Mouse (Mus musculus): Measurements from ENCODE around the gene Npc1l1. TPM values are rescaled to one million over a fixed set of nuclear protein-coding genes. Genes with fewer than 3 reads are reported as not detected.

The Npc1l1 gene
- polyA plus RNA-seq, 1 experiment from 2014 or later: not detected

DNA sequence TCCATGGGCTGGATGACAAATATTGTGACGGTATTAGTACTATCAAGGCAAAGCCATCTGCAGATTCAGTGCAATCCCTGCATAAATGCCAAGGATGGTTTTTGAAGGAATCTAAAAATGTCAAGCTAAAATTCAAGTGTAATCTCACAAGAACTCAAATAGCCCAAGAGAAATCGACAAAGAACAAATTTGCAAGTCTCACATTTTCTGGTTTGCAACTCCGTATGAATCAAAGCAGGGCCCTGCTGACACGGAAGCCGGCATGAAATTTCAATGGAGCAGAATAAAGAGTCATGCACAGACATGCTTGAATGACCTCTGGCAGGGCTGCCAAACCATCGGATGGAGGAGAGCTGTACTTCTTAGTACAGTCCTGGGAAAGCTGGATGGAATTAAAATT, 10.0 kb downstream of the Npc1l1 start:
- H3K9me3 ChIP-seq (replicated peaks; ENCODE audit: control insufficient read depth, low read length): no peaks in the 10 kb centered on the region
- WGBS (ENCODE audit: insufficient replicate concordance): 83% methylated on average over 6 of the region's 6 CpGs

DNA sequence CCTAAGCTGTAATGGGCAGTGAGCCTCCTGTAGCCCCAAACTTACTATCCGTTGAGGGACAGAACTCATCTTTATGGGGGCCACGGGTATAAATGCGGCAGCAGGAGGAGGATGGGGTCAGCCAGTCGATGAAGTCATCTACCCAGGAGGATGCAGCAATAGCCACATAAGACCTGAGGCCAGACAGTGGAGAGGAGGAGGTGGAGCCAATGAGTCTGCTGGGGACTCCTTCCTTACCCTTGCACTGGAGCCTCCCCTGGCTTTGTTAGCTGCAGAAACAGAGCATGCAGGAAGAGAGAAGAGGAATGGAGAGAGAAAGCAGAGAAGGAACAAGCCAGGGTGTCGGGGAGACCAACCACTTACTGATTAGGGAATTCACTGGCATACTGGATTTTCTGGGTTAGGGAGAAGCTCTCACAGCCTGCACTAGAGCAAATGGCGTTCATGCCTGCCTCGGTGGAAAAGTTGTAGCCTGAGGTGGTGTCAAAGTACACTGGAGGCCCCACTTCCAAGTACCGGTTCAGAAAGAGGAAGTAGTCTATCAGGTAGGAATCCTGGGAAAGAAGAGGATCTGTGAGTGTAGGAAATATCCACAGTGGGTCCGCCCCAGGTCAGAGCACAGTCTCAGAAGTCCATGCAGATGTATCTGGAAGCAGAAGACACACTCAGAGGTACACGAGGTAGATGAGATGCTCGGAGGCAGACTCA, 11.6 kb downstream of the Npc1l1 start:
- Histone ChIP-seq H3K4me1 (ENCODE audit: control insufficient read depth, insufficient read depth, low read length) (no peaks in the 10 kb centered on the region), H3K4me2 (no peak overlapping the region), H3K4me3 (ENCODE audit: low read depth, low read length) (no peak overlapping the region), H3K36me3 (ENCODE audit: control insufficient read depth, insufficient read depth, low read length) (no peaks in the 10 kb centered on the region), H3K27me3 (ENCODE audit: control insufficient read depth, insufficient read depth, low read length) (no peaks in the 10 kb centered on the region), H3K9me3 (replicated peaks; ENCODE audit: control insufficient read depth, low read length) (no peaks in the 10 kb centered on the region), H3K27ac (ENCODE audit: low read depth, low read length) (no peak overlapping the region), H3K9ac (ENCODE audit: low read depth, low read length) (no peak overlapping the region)
- 66% methylated on average over 11 of the region's 11 CpGs for WGBS (ENCODE audit: insufficient replicate concordance)
- ATAC-seq (replicated peaks; ENCODE audit: insufficient number of reproducible peaks, low FRiP score, low TSS enrichment): no peak

More for the DNA sequence above, 10.0 kb downstream of the Npc1l1 start:
- Histone ChIP-seq H3K27me3 (ENCODE audit: control insufficient read depth, insufficient read depth, low read length) (no peaks in the 10 kb centered on the region), H3K4me1 (ENCODE audit: control insufficient read depth, insufficient read depth, low read length) (no peaks in the 10 kb centered on the region), H3K36me3 (ENCODE audit: control insufficient read depth, insufficient read depth, low read length) (no peaks in the 10 kb centered on the region), H3K4me3 (ENCODE audit: low read depth, low read length) (no peak overlapping the region), H3K9ac (ENCODE audit: low read depth, low read length) (no peak overlapping the region), H3K27ac (ENCODE audit: low read depth, low read length) (no peak overlapping the region), H3K4me2 (no peak overlapping the region)
- ATAC-seq (replicated peaks; ENCODE audit: insufficient number of reproducible peaks, low FRiP score, low TSS enrichment): no peak

DNA sequence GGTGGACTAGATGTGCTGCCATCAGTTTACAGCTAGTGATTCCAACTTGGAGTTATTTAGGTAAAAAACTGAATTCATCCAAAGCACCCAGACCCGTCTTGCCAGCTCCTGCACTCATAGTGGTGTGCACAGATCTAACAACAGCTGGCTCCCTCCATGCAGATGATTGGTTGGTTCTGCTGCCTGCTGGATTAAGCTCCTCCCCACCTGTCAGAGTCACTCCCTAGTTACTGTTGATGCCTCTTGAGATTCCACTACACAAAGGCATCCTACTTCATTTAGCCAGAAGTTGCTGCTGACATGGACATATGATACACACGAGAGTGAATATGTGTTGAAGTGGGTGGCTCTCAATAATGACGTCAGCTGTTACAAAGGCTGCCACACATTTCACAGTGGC, 13.1 kb downstream of the Npc1l1 start:
- Histone ChIP-seq H3K27me3 (ENCODE audit: control insufficient read depth, insufficient read depth, low read length) (no peaks in the 10 kb centered on the region), H3K9ac (ENCODE audit: low read depth, low read length) (no peak overlapping the region), H3K4me2 (no peak overlapping the region), H3K9me3 (replicated peaks; ENCODE audit: control insufficient read depth, low read length) (no peaks in the 10 kb centered on the region), H3K4me1 (ENCODE audit: control insufficient read depth, insufficient read depth, low read length) (no peaks in the 10 kb centered on the region), H3K4me3 (ENCODE audit: low read depth, low read length) (no peak overlapping the region), H3K36me3 (ENCODE audit: control insufficient read depth, insufficient read depth, low read length) (no peaks in the 10 kb centered on the region), H3K27ac (ENCODE audit: low read depth, low read length) (no peak overlapping the region)
- 38% methylated on average over 3 of the region's 3 CpGs for WGBS (ENCODE audit: insufficient replicate concordance)
- no peak; the same call in 1 of the 2 replicates for ATAC-seq (replicated peaks; ENCODE audit: insufficient number of reproducible peaks, low FRiP score, low TSS enrichment)

DNA sequence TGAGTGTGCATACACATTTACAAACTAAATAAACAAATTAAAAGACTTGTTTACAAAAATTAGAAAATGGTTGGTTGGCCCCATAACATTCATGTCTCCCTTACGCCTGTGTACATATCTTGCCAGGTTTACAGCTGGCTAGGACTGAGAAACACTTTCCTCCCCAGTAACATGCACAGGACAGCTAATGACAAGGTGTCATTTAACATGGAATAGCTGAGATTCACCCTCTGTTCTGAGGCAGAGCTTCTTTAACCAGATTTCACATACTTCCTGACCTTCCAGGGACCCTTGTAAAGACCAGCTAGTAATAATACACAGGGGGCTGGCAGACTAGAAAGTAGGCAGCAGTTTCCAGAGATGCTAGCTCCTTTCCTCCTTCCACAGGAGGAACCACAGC, 21.8 kb downstream of the Npc1l1 start:
- H3K4me1 ChIP-seq (ENCODE audit: control insufficient read depth, insufficient read depth, low read length): no peaks in the 10 kb centered on the region
- H3K27ac ChIP-seq (ENCODE audit: low read depth, low read length): no peak overlapping the region
- WGBS (ENCODE audit: insufficient replicate concordance): 77% methylated on average over 1 of the region's 1 CpGs

DNA sequence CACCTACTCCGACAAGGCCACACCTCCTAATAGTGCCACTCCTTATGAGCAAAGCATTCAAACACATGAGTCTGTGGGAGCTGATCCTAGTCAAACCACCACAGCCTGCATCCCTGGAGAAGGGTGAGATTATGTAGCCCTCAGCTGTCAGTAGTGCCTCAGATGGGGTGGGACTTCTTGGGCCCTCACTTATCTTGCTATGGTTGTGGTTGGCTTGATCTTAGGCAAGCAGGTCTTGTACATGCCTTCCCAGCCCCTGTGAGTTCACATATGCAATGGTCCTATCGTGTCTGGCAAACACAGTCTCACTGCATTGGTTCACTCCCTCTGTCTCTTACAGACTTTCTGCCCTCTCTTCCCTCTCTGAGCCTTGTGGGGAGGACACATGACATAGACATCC, 22.9 kb downstream of the Npc1l1 start:
- Histone ChIP-seq H3K36me3 (ENCODE audit: control insufficient read depth, insufficient read depth, low read length) (no peaks in the 10 kb centered on the region), H3K27ac (ENCODE audit: low read depth, low read length) (no peak overlapping the region), H3K9me3 (replicated peaks; ENCODE audit: control insufficient read depth, low read length) (no peaks in the 10 kb centered on the region), H3K9ac (ENCODE audit: low read depth, low read length) (no peak overlapping the region), H3K4me2 (no peak overlapping the region), H3K4me1 (ENCODE audit: control insufficient read depth, insufficient read depth, low read length) (no peaks in the 10 kb centered on the region), H3K27me3 (ENCODE audit: control insufficient read depth, insufficient read depth, low read length) (no peaks in the 10 kb centered on the region), H3K4me3 (ENCODE audit: low read depth, low read length) (no peak overlapping the region)
- 81% methylated on average over 2 of the region's 2 CpGs for WGBS (ENCODE audit: insufficient replicate concordance)
- ATAC-seq (replicated peaks; ENCODE audit: insufficient number of reproducible peaks, low FRiP score, low TSS enrichment): no peak

More for the DNA sequence above, 21.8 kb downstream of the Npc1l1 start:
- no peaks in the 10 kb centered on the region for H3K9me3 ChIP-seq (replicated peaks; ENCODE audit: control insufficient read depth, low read length)
- no peak for ATAC-seq (replicated peaks; ENCODE audit: insufficient number of reproducible peaks, low FRiP score, low TSS enrichment)
- no peak overlapping the region for H3K4me2 ChIP-seq
- no peak overlapping the region for H3K4me3 ChIP-seq (ENCODE audit: low read depth, low read length)
- H3K27me3 ChIP-seq (ENCODE audit: control insufficient read depth, insufficient read depth, low read length): no peaks in the 10 kb centered on the region
- H3K36me3 ChIP-seq (ENCODE audit: control insufficient read depth, insufficient read depth, low read length): no peaks in the 10 kb centered on the region
- no peak overlapping the region for H3K9ac ChIP-seq (ENCODE audit: low read depth, low read length)

DNA sequence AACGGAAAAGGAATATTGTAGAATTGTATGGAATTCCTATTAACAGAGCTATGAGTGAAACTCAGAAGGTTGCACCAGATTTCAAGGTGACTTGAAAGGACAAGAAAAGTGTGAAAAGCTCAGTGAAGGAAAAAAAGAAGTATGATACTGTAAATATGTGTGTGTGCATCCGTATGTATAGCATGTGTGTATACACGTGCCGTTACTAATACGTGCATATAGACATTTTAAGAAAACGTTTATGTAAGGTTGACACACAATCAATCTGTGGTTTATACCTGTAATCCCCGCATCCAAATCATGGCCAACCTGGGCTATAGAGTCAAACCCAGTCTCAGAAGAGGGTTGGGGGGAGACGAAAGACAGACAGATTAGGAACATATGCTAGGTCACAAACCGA, 29.4 kb downstream of the Npc1l1 start:
- H3K27ac ChIP-seq (ENCODE audit: low read depth, low read length): peak overlapping the region; percentile 90
- peak overlapping the region; percentile 96 for H3K4me2 ChIP-seq
- H3K36me3 ChIP-seq (ENCODE audit: control insufficient read depth, insufficient read depth, low read length): no peaks in the 10 kb centered on the region
- 21% methylated on average over 9 of the region's 9 CpGs for WGBS (ENCODE audit: insufficient replicate concordance)
- peak overlapping the region; percentile 90 for H3K9ac ChIP-seq (ENCODE audit: low read depth, low read length)
- H3K4me3 ChIP-seq (ENCODE audit: low read depth, low read length): peak overlapping the region; percentile 97
- peaks cover 14% of the 10 kb centered on the region for H3K4me1 ChIP-seq (ENCODE audit: control insufficient read depth, insufficient read depth, low read length)
- no peaks in the 10 kb centered on the region for H3K9me3 ChIP-seq (replicated peaks; ENCODE audit: control insufficient read depth, low read length)
- ATAC-seq (replicated peaks; ENCODE audit: insufficient number of reproducible peaks, low FRiP score, low TSS enrichment): no peak
- H3K27me3 ChIP-seq (ENCODE audit: control insufficient read depth, insufficient read depth, low read length): no peaks in the 10 kb centered on the region

DNA sequence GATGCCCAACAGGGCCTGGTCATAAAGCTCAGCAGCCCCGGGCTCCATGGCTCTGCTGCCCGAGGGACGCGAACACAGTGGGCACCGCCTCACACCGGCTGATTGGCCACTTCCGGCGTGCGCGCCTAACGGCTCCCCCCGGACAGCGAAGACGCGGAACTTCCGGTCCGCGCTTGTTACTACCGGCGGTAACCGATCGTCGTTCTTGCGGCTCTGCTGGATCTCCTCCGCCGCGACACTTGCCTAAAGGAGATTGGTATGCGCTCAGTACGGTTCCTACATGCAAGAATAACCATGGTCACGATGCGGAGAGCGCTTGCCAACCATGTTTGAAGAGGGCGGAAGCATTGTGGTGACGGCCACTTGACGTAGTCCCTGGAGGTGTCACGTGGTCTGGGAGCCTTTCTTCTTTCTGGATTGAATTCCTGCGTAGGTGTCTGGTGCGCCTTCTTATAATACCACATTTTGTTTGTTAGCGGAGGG, 29.8 kb downstream of the Npc1l1 start, which contains the start of gene Nudcd3:
Nudcd3 (minus strand) TSS at position 329 of the 483 bp plus-strand sequence.
- Histone ChIP-seq H3K9ac (ENCODE audit: low read depth, low read length) (peak within 1 kb of the TSS; percentile 90), H3K4me3 (ENCODE audit: low read depth, low read length) (peak within 1 kb of the TSS; percentile 97), H3K27me3 (ENCODE audit: control insufficient read depth, insufficient read depth, low read length) (no peaks in the 10 kb centered on the region), H3K9me3 (replicated peaks; ENCODE audit: control insufficient read depth, low read length) (no peaks in the 10 kb centered on the region), H3K36me3 (ENCODE audit: control insufficient read depth, insufficient read depth, low read length) (no peaks in the 10 kb centered on the region), H3K4me1 (ENCODE audit: control insufficient read depth, insufficient read depth, low read length) (peaks cover 14% of the 10 kb centered on the region), H3K4me2 (peak within 1 kb of the TSS; percentile 96), H3K27ac (ENCODE audit: low read depth, low read length) (peak within 1 kb of the TSS; percentile 90)
- WGBS (ENCODE audit: insufficient replicate concordance): 1% methylated on average over 39 of the region's 39 CpGs
- peak; percentile 94 for ATAC-seq (replicated peaks; ENCODE audit: insufficient number of reproducible peaks, low FRiP score, low TSS enrichment)

DNA sequence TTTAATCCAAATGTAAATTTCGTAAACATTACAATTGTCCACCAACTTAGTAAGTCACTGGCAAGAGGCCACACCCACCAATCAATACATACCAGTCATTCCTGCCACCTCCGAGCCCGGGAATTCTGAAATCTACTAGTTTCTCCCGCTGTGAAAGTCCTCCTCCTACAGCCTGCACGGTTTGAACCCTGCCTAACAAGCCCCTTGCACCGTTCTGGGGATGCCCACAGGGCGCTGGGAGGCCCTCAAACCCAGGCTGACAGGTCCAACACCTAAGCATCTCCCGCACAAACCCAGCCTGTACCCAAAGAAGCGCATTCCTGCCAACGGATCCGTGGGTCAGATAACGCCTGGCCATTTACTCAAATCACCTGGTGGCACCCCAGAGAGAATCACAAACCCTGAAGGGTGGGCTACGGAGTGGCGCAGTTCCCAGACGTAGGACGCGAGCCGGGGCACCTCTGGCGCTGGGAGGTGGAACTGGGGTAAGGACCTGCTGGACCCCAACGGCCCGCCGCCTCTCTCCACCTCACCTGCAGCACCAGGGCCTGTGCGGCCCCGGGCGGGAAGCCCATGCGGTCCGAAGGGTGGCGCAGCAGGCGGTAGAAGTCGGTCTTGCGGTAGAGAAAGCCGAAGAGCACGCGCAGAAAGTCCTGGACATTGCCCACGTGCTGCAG, 30.4 kb downstream of the Npc1l1 start, which contains the start of gene A730071L15Rik:
A730071L15Rik (plus strand) TSS at position 620 of the 677 bp plus-strand sequence.
- Histone ChIP-seq H3K9me3 (replicated peaks; ENCODE audit: control insufficient read depth, low read length) (no peaks in the 10 kb centered on the region), H3K9ac (ENCODE audit: low read depth, low read length) (peak within 1 kb of the TSS; percentile 90), H3K4me3 (ENCODE audit: low read depth, low read length) (peak within 1 kb of the TSS; percentile 97), H3K27ac (ENCODE audit: low read depth, low read length) (peak within 1 kb of the TSS; percentile 90), H3K27me3 (ENCODE audit: control insufficient read depth, insufficient read depth, low read length) (no peaks in the 10 kb centered on the region), H3K36me3 (ENCODE audit: control insufficient read depth, insufficient read depth, low read length) (no peaks in the 10 kb centered on the region), H3K4me2 (peak within 1 kb of the TSS; percentile 96), H3K4me1 (ENCODE audit: control insufficient read depth, insufficient read depth, low read length) (peaks cover 14% of the 10 kb centered on the region)
- peak; percentile 66 for ATAC-seq (replicated peaks; ENCODE audit: insufficient number of reproducible peaks, low FRiP score, low TSS enrichment)
- 2% methylated on average over 35 of the region's 35 CpGs for WGBS (ENCODE audit: insufficient replicate concordance)

Data from heart, embryonic 11.5 days (tissue).